Mouse (Mus musculus) MEL (cell line): ENCODE measurements around the gene Frmd7. TPM values are rescaled to one million over a fixed set of nuclear protein-coding genes. Genes with fewer than 3 reads are reported as not detected.

Experiments
- DNase-seq: peaks from one replicate; pipeline ENCODE4 v3.0.0; 2011; ENCODE audit warnings: low read depth, low spot score
- H3K27ac ChIP-seq: 2 replicates; pipeline ENCODE4 v1.5.1; 2012; ENCODE audit warnings: low read depth, mild to moderate bottlenecking, control low read depth, low read length, moderate library complexity; ENCODE audit not compliant: control insufficient read depth
- H3K27me3 ChIP-seq, 2 experiments: fragments of 150-350 bp in 1 of 2; sonication (generic) in 1 of 2; 2 replicates each; pipeline ENCODE4 v1.6.1; 2012; ENCODE audit warnings: low read length in 2 of 2, mild to moderate bottlenecking in 2 of 2, improper control_type of control experiment in 1 of 2, moderate library complexity in 1 of 2; ENCODE audit not compliant: insufficient read depth in 2 of 2, control insufficient read depth in 1 of 2
- H3K36me3 ChIP-seq, 2 experiments: 2 replicates each; pipeline ENCODE4 v1.6.1; 2012 to 2014; ENCODE audit warnings: low read length in 2 of 2, improper control_type of control experiment in 1 of 2, inconsistent platforms in 1 of 2, mild to moderate bottlenecking in 1 of 2; ENCODE audit not compliant: insufficient read depth in 2 of 2, control insufficient read depth in 1 of 2
- H3K4me1 ChIP-seq, 2 experiments: fragments of 150-350 bp in 1 of 2; sonication (generic) in 1 of 2; 2 replicates each; pipeline ENCODE4 v1.6.1; 2012; ENCODE audit warnings: low read length in 2 of 2, improper control_type of control experiment in 1 of 2, mild to moderate bottlenecking in 1 of 2; ENCODE audit not compliant: insufficient read depth in 2 of 2, control insufficient read depth in 1 of 2
- H3K4me3 ChIP-seq, 2 experiments: fragments of 150-350 bp in 1 of 2; sonication (generic) in 1 of 2; 2 replicates each; pipeline ENCODE4 v1.5.1; 2012; ENCODE audit warnings: low read depth in 2 of 2, low read length in 2 of 2, mild to moderate bottlenecking in 2 of 2, moderate library complexity in 2 of 2, control low read depth in 1 of 2, improper control_type of control experiment in 1 of 2; ENCODE audit not compliant: control insufficient read depth in 1 of 2, insufficient read depth in 1 of 2
- H3K79me2 ChIP-seq: 2 replicates; pipeline ENCODE4 v1.6.1; 2012; ENCODE audit warnings: mild to moderate bottlenecking, low read length, moderate library complexity; ENCODE audit not compliant: control insufficient read depth, poor library complexity, insufficient read depth
- H3K9ac ChIP-seq: 2 replicates; pipeline ENCODE4 v1.6.1; 2012; ENCODE audit warnings: low read depth, mild to moderate bottlenecking, control low read depth, low read length, moderate library complexity; ENCODE audit not compliant: control insufficient read depth, poor library complexity, severe bottlenecking
- H3K9me3 ChIP-seq: fragments of 150-350 bp; sonication (generic); replicated peaks from 2 replicates; pipeline ENCODE4 v1.6.1; 2012; ENCODE audit warnings: mild to moderate bottlenecking, low read length, improper control_type of control experiment, moderate library complexity; ENCODE audit not compliant: insufficient read depth
- BHLHE40 ChIP-seq: IDR thresholded peaks from 2 replicates; pipeline ENCODE4 v1.6.1; 2012; ENCODE audit warnings: low read depth, mild to moderate bottlenecking, inconsistent platforms, low read length, improper control_type of control experiment, borderline replicate concordance
- CHD2 ChIP-seq: IDR thresholded peaks from 2 replicates; pipeline ENCODE4 v1.6.1; 2011; ENCODE audit warnings: low read length, improper control_type of control experiment
- EP300 ChIP-seq, 2 experiments: IDR thresholded peaks; 2 replicates each; pipeline ENCODE4 v1.6.1; 2011; ENCODE audit warnings: improper control_type of control experiment in 2 of 2, low read length in 2 of 2, low read depth in 1 of 2, mild to moderate bottlenecking in 1 of 2
- MAFK ChIP-seq: IDR thresholded peaks from 2 replicates; pipeline ENCODE4 v1.6.1; 2011; ENCODE audit warnings: low read depth, mild to moderate bottlenecking, low read length, improper control_type of control experiment, borderline replicate concordance
- MAZ ChIP-seq: IDR thresholded peaks from 2 replicates; pipeline ENCODE4 v1.6.1; 2012; ENCODE audit warnings: low read depth, mild to moderate bottlenecking, inconsistent platforms, low read length, improper control_type of control experiment
- MYB ChIP-seq: IDR thresholded peaks from 2 replicates; pipeline ENCODE4 v1.6.1; 2011; ENCODE audit warnings: mild to moderate bottlenecking, low read depth, low read length, improper control_type of control experiment
- POLR2A ChIP-seq, 2 experiments: IDR thresholded peaks; 2 replicates each; pipeline ENCODE4 v1.6.1; 2011 to 2012; ENCODE audit warnings: low read length in 2 of 2, mild to moderate bottlenecking in 2 of 2, control low read depth in 1 of 2, improper control_type of control experiment in 1 of 2, low read depth in 1 of 2, moderate library complexity in 1 of 2; ENCODE audit not compliant: control insufficient read depth in 1 of 2, insufficient read depth in 1 of 2, poor library complexity in 1 of 2
- POLR2AphosphoS5 ChIP-seq: IDR thresholded peaks from 2 replicates; pipeline ENCODE4 v1.6.1; 2012; ENCODE audit warnings: low read depth, borderline replicate concordance, mild to moderate bottlenecking, inconsistent platforms, low read length, moderate library complexity, mixed read lengths
- SIN3A ChIP-seq: IDR thresholded peaks from 2 replicates; pipeline ENCODE4 v1.6.1; 2012; ENCODE audit warnings: low read length, improper control_type of control experiment, inconsistent platforms
- TCF12 ChIP-seq: IDR thresholded peaks from 2 replicates; pipeline ENCODE4 v1.6.1; 2014; ENCODE audit warnings: low read depth, mild to moderate bottlenecking, inconsistent platforms, low read length, improper control_type of control experiment, moderate library complexity
- USF1 ChIP-seq: IDR thresholded peaks from 2 replicates; pipeline ENCODE4 v1.6.1; 2014; ENCODE audit warnings: low read depth, mild to moderate bottlenecking, inconsistent platforms, low read length, improper control_type of control experiment, moderate library complexity
- ZKSCAN1 ChIP-seq: IDR thresholded peaks from 2 replicates; pipeline ENCODE4 v1.6.1; 2012; ENCODE audit warnings: low read depth, mild to moderate bottlenecking, inconsistent platforms, low read length, improper control_type of control experiment, moderate library complexity
- ZMIZ1 ChIP-seq: IDR thresholded peaks from 2 replicates; pipeline ENCODE4 v1.6.1; 2012; ENCODE audit warnings: low read depth, mild to moderate bottlenecking, inconsistent platforms, low read length, improper control_type of control experiment, moderate library complexity
- ZNF384 ChIP-seq: IDR thresholded peaks from 2 replicates; pipeline ENCODE4 v1.6.1; 2012; ENCODE audit warnings: low read depth, mild to moderate bottlenecking, inconsistent platforms, low read length, improper control_type of control experiment
- polyA plus RNA-seq, 2 experiments: library from polyadenylated mRNA; stranded (reverse) in 1 of 2; unstranded in 1 of 2; fragments of >175 nt in 1 of 2; fragments of >200 nt in 1 of 2; gene quantifications; 2 replicates each; pipeline versions ENCODE4 v1.2.1 to v1.2.4; 2012; ENCODE audit warnings: low replicate concordance in 2 of 2, low read depth in 1 of 2; ENCODE audit not compliant: insufficient read length in 2 of 2, insufficient read depth in 1 of 2, missing spikeins in 1 of 2
- total RNA-seq: library from RNA; depleted of rRNA; stranded (reverse); fragments of 300-350 nt; gene quantifications from 2 replicates; pipeline ENCODE4 v1.2.3, GENCODE M21; 2012; rRNA removed

Frmd7 gene
- total and polyA plus RNA-seq, 3 experiments: not detected

DNA sequence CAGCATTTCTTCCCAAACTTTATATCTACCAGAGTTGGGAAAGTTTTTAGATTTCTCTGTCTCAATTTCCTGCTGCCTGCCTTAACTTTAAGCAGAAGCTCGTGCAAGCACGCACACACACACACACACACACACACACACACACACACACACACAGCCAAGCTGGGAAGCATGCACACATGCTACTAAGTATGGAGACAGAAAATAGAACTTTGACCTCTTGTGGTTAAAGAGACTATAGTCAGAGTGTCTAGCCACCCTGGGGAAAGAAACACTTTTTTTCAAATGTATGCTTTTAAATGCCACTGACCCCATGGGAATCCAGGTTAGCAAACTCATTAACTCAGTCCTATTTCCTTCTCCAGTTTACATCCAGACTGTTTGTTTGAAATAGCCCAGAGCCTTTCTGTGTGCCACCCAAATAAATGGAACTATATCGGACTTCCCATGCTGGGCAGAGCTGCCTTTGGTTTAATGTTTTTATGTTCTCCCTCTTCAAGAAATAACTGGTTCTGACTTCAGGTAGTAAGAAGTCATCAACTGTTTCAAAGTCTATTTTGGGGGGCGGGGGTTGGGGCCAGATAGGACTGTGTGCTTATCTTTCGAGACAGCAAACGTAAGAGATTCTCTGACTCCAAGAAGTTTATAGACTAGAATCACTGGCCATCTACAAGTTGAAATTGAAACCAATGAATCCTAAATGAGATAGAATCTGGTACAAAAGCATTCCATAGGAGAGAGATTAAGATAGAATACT, 91.9 kb downstream of the Frmd7 start:
- H3K9ac ChIP-seq: no peak overlapping the region
- H3K27ac ChIP-seq: no peak overlapping the region
- no peak overlapping the region for H3K4me3 ChIP-seq
- DNase-seq: no peak
- no peaks in the 10 kb centered on the region for H3K27me3 ChIP-seq
- H3K9me3 ChIP-seq: no peaks in the 10 kb centered on the region
- H3K79me2 ChIP-seq: no peaks in the 10 kb centered on the region
- TF ChIP-seq ZMIZ1 (no peak), MAZ (no peak), USF1 (no peak), POLR2AphosphoS5 (no peak), MYB (no peak), CHD2 (no peak), BHLHE40 (no peak), POLR2A (IDR thresholded peaks at IDR 0.05; ENCODE audit: control insufficient read depth in 1 of 2, insufficient read depth in 1 of 2, low read depth in 1 of 2, low read length in 2 of 2, poor library complexity in 1 of 2) (no peak), ZNF384 (no peak), ZKSCAN1 (no peak), SIN3A (no peak), EP300 (IDR thresholded peaks at IDR 0.05; ENCODE audit: low read depth in 1 of 2, low read length in 2 of 2) (no peak), MAFK (no peak), TCF12 (no peak)
- peaks cover 0 to 3% of the 10 kb centered on the region in 2 experiments; a peak in 2 of 4 replicates for H3K36me3 ChIP-seq
- H3K4me1 ChIP-seq: no peaks in the 10 kb centered on the region

Other genes starting within 250 kb of the Frmd7 start
- 8.0 and 8.7 TPM in 2 replicates for gene Stk26, start 101.7 kb downstream of the Frmd7 start, total RNA-seq
- 10 to 100 TPM in 1 of 2 experiments, not detected in 1; 10.6 TPM for gene Stk26, start 101.7 kb downstream of the Frmd7 start, polyA plus RNA-seq
- 14.5 and 14.9 TPM in 2 replicates for gene Rap2c, start 75.3 kb upstream of the Frmd7 start, total RNA-seq
- gene Rap2c, start 75.3 kb upstream of the Frmd7 start, polyA plus RNA-seq: 10 to 100 TPM in 1 of 2 experiments, not detected in 1; 16.0 TPM